Mouse (Mus musculus) kidney, adult 8-10 months (tissue): Measurements from ENCODE around the gene Dcaf8.

Experiments used
- DNase-seq, 2 experiments: peaks; one replicate each; pipeline ENCODE4 v3.0.0; 2022

Gene Dcaf8

GRCm38 (mm10) chr1:172148955-172149815 is 1.3 kb downstream of the Dcaf8 start:
- no peak for DNase-seq

- no peak for DNase-seq
Measured at GRCm38 (mm10) chr1:172154536-172154935, 6.7 kb downstream of the Dcaf8 start.

- no peak for DNase-seq
Measured at GRCm38 (mm10) chr1:172155518-172155917, 7.6 kb downstream of the Dcaf8 start.

GRCm38 (mm10) chr1:172159970-172160369 is 12.1 kb downstream of the Dcaf8 start:
- DNase-seq = no peak

GRCm38 (mm10) chr1:172160508-172160907 is 12.6 kb downstream of the Dcaf8 start:
- DNase-seq = peak in 1 of 2 experiments; percentile 41

GRCm38 (mm10) chr1:172162009-172162408 is 14.1 kb downstream of the Dcaf8 start:
- DNase-seq = peak; percentile 42

- DNase-seq = peak; percentile 54 to 64
Measured at GRCm38 (mm10) chr1:172162959-172163358, 15.1 kb downstream of the Dcaf8 start.

- DNase-seq = peak; percentile 57 to 85
Measured at GRCm38 (mm10) chr1:172167911-172168310, 20.0 kb downstream of the Dcaf8 start.

- no peak for DNase-seq
Measured at GRCm38 (mm10) chr1:172169809-172170208, 21.9 kb downstream of the Dcaf8 start.

- DNase-seq = no peak
Measured at GRCm38 (mm10) chr1:172172381-172172780, 24.5 kb downstream of the Dcaf8 start.

- DNase-seq = no peak
Measured at GRCm38 (mm10) chr1:172173181-172173580, 25.3 kb downstream of the Dcaf8 start.

- no peak for DNase-seq
Measured at GRCm38 (mm10) chr1:172177791-172178190, 29.9 kb downstream of the Dcaf8 start.

- no peak for DNase-seq
Measured at GRCm38 (mm10) chr1:172179102-172179501, 31.2 kb downstream of the Dcaf8 start.

- no peak for DNase-seq
Measured at GRCm38 (mm10) chr1:172180881-172181280, 33.0 kb downstream of the Dcaf8 start.

- no peak for DNase-seq
Measured at GRCm38 (mm10) chr1:172181777-172182176, 33.9 kb downstream of the Dcaf8 start.

- no peak for DNase-seq
Measured at GRCm38 (mm10) chr1:172183056-172183455, 35.2 kb downstream of the Dcaf8 start.

- no peak for DNase-seq
Measured at GRCm38 (mm10) chr1:172183915-172184314, 36.0 kb downstream of the Dcaf8 start.

- no peak for DNase-seq
Measured at GRCm38 (mm10) chr1:172186401-172187289, 38.8 kb downstream of the Dcaf8 start.

- DNase-seq = no peak
Measured at GRCm38 (mm10) chr1:172188891-172189290, 41.0 kb downstream of the Dcaf8 start.

- no peak for DNase-seq
Measured at GRCm38 (mm10) chr1:172191578-172191977, 43.7 kb downstream of the Dcaf8 start.

- no peak for DNase-seq
Measured at GRCm38 (mm10) chr1:172192217-172192616, 44.3 kb downstream of the Dcaf8 start.

GRCm38 (mm10) chr1:172194435-172194834 is 46.6 kb downstream of the Dcaf8 start:
- no peak for DNase-seq

GRCm38 (mm10) chr1:172197146-172197545 is 49.3 kb downstream of the Dcaf8 start:
- no peak for DNase-seq

GRCm38 (mm10) chr1:172197851-172198250 is 50.0 kb downstream of the Dcaf8 start:
- no peak for DNase-seq
